Mouse (Mus musculus) intestine, postnatal 0 days (tissue): Measurements from ENCODE around the gene Htra2. TPM values are rescaled to one million over a fixed set of nuclear protein-coding genes. Genes with fewer than 3 reads are reported as not detected.

ENCODE experiments used
- ATAC-seq: fragments of 200-750 bp; cut with Nextera tagmentation; 2 replicates; pipeline ENCODE4 v1.8.0; 2017; ENCODE audit warnings: mild to moderate bottlenecking, moderate TSS enrichment, moderate library complexity
- H3K27ac ChIP-seq: fragments of 300-500 bp; sonication (generic); 2 replicates; pipeline ENCODE4 v1.5.1; 2014; ENCODE audit warnings: mild to moderate bottlenecking, low read depth, low read length, moderate library complexity
- H3K27me3 ChIP-seq: fragments of 300-500 bp; sonication (generic); replicated peaks from 2 replicates; pipeline ENCODE4 v1.6.1; 2014; ENCODE audit warnings: low read length, mixed read lengths; ENCODE audit not compliant: control insufficient read depth, insufficient read depth
- H3K36me3 ChIP-seq: fragments of 300-500 bp; sonication (generic); 2 replicates; pipeline ENCODE4 v1.6.1; 2014; ENCODE audit warnings: mild to moderate bottlenecking, moderate library complexity; ENCODE audit not compliant: control insufficient read depth, insufficient read depth
- H3K4me1 ChIP-seq: fragments of 300-500 bp; sonication (generic); replicated peaks from 2 replicates; pipeline ENCODE4 v1.6.1; 2014; ENCODE audit warnings: antibody characterized with exemption, low read length, mixed read lengths; ENCODE audit not compliant: control insufficient read depth, insufficient read depth
- H3K4me2 ChIP-seq: fragments of 300-500 bp; sonication (generic); replicated peaks from 2 replicates; pipeline ENCODE4 v1.6.1; 2014; ENCODE audit warnings: low read depth, mild to moderate bottlenecking, moderate library complexity
- H3K4me3 ChIP-seq: fragments of 300-500 bp; sonication (generic); 2 replicates; pipeline ENCODE4 v1.5.1; 2014; ENCODE audit warnings: low read depth, low read length
- H3K9ac ChIP-seq: fragments of 300-500 bp; sonication (generic); 2 replicates; pipeline ENCODE4 v1.6.1; 2014; ENCODE audit warnings: mild to moderate bottlenecking, low read depth, low read length
- H3K9me3 ChIP-seq: fragments of 300-500 bp; sonication (generic); 2 replicates; pipeline ENCODE4 v1.6.1; 2016; ENCODE audit warnings: mixed run types; ENCODE audit not compliant: control insufficient read depth
- CTCF ChIP-seq: sonication (generic); IDR thresholded peaks from 2 replicates; pipeline ENCODE4 v1.5.1; 2016; ENCODE audit warnings: low read depth, mild to moderate bottlenecking, control low read depth, antibody characterized with exemption, moderate library complexity
- WGBS: fragments of 180-500 bp; shearing (Covaris S2); extraction: QIAGEN DNeasy Blood & Tissue Kit; methylation state at CpG from one replicate; pipeline ENCODE4 v1.1.7; 2014; 5-methylcytosine and 5-hydroxymethylcytosine counted together
- polyA plus RNA-seq: library from polyadenylated mRNA; unstranded; fragments of >200 nt; fragmentation: Nextera tagmentation; extraction: Ambion mirVana; gene quantifications from 2 replicates; pipeline ENCODE4 v1.2.1, GENCODE M21; 2015

The Htra2 gene
- polyA plus RNA-seq, 1 experiment from 2014 or later = 24.0 TPM

GRCm38 (mm10) chr6:83049367-83049766, 5.7 kb downstream of the Htra2 start:
- Histone ChIP-seq H3K4me3 (no peak overlapping the region), H3K4me1 (0 out of 2 replicates have a peak, but pooled peaks cover 5% of the 10 kb centered on the region), H3K4me2 (no peak overlapping the region), H3K27me3 (no peaks in the 10 kb centered on the region), H3K36me3 (peaks cover 10% of the 10 kb centered on the region; the same call in 1 of the 2 replicates), H3K27ac (no peak overlapping the region), H3K9ac (no peak overlapping the region), H3K9me3 (no peaks in the 10 kb centered on the region)
- no peak for TF ChIP-seq CTCF
- ATAC-seq = no peak
- 67% methylated on average over 10 of the region's 10 CpGs for WGBS

DNA sequence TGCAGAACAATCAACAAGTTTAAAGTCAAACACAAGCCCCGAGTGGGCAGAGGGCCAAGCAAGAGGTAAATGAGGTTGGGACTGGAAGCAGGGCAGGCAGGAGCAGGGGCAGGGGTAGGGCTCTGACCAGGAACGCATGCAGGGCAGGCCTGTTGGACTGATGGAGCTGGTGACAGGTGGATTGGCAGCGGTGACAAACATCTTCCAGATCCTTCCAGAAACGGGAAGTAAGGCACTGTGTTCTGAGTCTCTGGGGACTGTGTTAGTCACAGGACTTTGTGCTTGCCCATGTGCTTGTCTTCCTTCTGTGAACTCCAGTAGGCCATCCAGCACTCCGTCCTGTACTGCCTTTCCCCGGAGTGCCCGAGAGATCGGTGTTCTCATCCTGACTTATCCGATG, 10.3 kb downstream of the Htra2 start:
- no peak overlapping the region for H3K9ac ChIP-seq
- no peak overlapping the region for H3K4me3 ChIP-seq
- no peaks in the 10 kb centered on the region; the same call in 1 of the 2 replicates for H3K36me3 ChIP-seq
- no peak overlapping the region for H3K27ac ChIP-seq
- no peak for TF ChIP-seq CTCF
- WGBS = 68% methylated on average over 9 of the region's 9 CpGs
- no peak for ATAC-seq
- no peaks in the 10 kb centered on the region for H3K9me3 ChIP-seq
- no peaks in the 10 kb centered on the region for H3K4me1 ChIP-seq
- no peaks in the 10 kb centered on the region for H3K27me3 ChIP-seq
- H3K4me2 ChIP-seq = no peak overlapping the region

DNA sequence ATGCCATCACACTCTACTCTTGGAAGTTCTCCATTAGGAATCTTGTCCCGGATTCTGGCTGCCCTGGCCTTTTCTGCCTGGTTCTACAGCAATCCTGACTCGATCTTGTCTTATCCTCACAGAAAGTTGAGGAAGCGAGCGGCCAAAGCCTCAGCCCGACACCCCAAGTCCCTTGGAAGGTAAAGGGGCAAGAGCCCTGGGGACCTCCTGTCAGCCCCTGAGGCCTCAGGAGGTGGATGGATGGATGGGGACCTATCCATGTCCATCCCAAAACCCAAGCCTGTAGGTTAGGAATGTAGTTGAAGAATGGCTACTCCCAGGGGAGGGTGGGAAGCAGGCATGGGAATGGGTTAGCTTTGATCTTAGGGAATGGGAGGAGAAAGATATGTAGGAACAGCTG, 11.1 kb downstream of the Htra2 start:
- no peak for ATAC-seq
- no peak for TF ChIP-seq CTCF

DNA sequence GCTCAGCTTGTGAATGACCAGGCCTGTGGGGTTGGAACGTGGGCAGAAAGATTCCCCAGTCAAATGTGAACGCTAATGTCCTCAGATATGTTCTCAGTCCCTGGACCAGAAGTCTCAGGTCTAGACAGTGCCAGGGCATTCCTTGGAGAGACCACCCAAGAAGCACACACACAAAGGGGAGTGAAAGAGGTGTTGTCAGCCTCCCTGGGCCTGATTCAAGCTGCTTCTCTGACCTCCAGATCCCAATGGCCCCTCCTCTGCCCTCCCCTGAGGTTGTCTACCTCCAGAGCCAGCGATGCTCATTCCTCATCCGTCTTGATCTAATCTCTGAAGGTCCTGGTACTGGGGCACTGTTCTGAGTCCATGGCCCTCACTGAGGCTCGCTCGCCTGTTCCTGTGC, 11.5 kb downstream of the Htra2 start:
- WGBS = 58% methylated on average over 6 of the region's 6 CpGs
- Histone ChIP-seq H3K9me3 (no peaks in the 10 kb centered on the region), H3K27ac (no peak overlapping the region), H3K9ac (no peak overlapping the region), H3K4me2 (no peak overlapping the region), H3K4me1 (no peaks in the 10 kb centered on the region), H3K27me3 (no peaks in the 10 kb centered on the region), H3K4me3 (no peak overlapping the region), H3K36me3 (no peaks in the 10 kb centered on the region; the same call in 1 of the 2 replicates)
- no peak for TF ChIP-seq CTCF
- no peak for ATAC-seq

More for the DNA sequence above, 11.1 kb downstream of the Htra2 start:
- Histone ChIP-seq H3K4me3 (no peak overlapping the region), H3K27me3 (no peaks in the 10 kb centered on the region), H3K4me1 (no peaks in the 10 kb centered on the region), H3K36me3 (no peaks in the 10 kb centered on the region; the same call in 1 of the 2 replicates), H3K9ac (no peak overlapping the region), H3K4me2 (no peak overlapping the region), H3K27ac (no peak overlapping the region), H3K9me3 (no peaks in the 10 kb centered on the region)
- WGBS = 88% methylated on average over 5 of the region's 5 CpGs

GRCm38 (mm10) chr6:83040601-83041000, 14.5 kb downstream of the Htra2 start:
- WGBS = 85% methylated on average over 5 of the region's 5 CpGs
- no peaks in the 10 kb centered on the region for H3K9me3 ChIP-seq
- no peak overlapping the region for H3K4me2 ChIP-seq
- H3K9ac ChIP-seq = no peak overlapping the region
- no peaks in the 10 kb centered on the region for H3K27me3 ChIP-seq
- H3K4me1 ChIP-seq = no peaks in the 10 kb centered on the region
- no peak for TF ChIP-seq CTCF
- no peak overlapping the region for H3K27ac ChIP-seq
- no peaks in the 10 kb centered on the region for H3K36me3 ChIP-seq
- no peak for ATAC-seq
- no peak overlapping the region for H3K4me3 ChIP-seq

DNA sequence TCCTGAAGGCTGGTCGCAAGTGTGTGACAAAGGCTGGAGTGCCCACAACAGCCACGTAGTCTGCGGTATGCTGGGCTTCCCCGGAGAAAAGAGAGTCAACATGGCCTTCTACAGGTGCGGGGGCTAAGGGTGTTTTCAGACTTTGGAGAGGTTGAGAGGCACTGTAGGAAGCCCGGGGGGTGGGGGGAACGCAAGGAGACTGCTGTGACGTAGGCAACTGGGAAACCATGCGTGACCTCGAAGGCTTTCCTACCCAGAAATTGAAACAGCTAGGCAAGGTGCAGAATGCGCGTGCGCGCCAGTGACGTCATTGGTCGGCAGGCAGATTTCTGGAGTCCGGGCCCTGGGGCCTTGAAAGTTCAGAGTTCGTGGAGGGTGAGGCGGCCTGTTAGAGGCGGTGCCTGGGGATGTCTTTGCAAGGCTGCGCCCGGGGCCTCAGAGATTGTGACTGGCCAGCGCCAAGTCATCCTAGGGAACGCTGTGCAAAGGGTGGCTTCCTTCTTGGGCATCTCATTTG, 16.5 kb downstream of the Htra2 start:
- no peaks in the 10 kb centered on the region for H3K36me3 ChIP-seq
- no peak for TF ChIP-seq CTCF
- H3K27me3 ChIP-seq = no peaks in the 10 kb centered on the region; the same call in 1 of the 2 replicates
- no peak overlapping the region for H3K9ac ChIP-seq
- H3K4me3 ChIP-seq = peak overlapping the region; percentile 23; the same call in 1 of the 2 replicates
- peak overlapping the region; percentile 58 for H3K4me2 ChIP-seq
- 11% methylated on average over 24 of the region's 24 CpGs for WGBS
- H3K9me3 ChIP-seq = no peaks in the 10 kb centered on the region
- peak; percentile 76 for ATAC-seq
- H3K27ac ChIP-seq = no peak overlapping the region
- H3K4me1 ChIP-seq = no peaks in the 10 kb centered on the region
